Mouse (Mus musculus): Measurements from ENCODE around the gene Gm20388. TPM values are rescaled to one million over a fixed set of nuclear protein-coding genes. Genes with fewer than 3 reads are reported as not detected.
A peak's percentile ranks its signal among the peaks of the same experiment; 100 is the strongest.

Gm20388 gene
- polyA plus RNA-seq, 1 experiment from 2014 or later: 12.4 TPM

- Histone ChIP-seq H3K27ac (ENCODE audit: low read depth, low read length) (no peak overlapping the region), H3K9me3 (ENCODE audit: control insufficient read depth, low read length) (no peaks in the 10 kb centered on the region), H3K9ac (ENCODE audit: low read depth, low read length) (no peak overlapping the region), H3K4me2 (ENCODE audit: low read length) (no peak overlapping the region), H3K36me3 (ENCODE audit: control insufficient read depth, insufficient read depth, low read length) (peaks cover 75% of the 10 kb centered on the region), H3K27me3 (replicated peaks; ENCODE audit: control insufficient read depth, insufficient read depth, low read length) (no peaks in the 10 kb centered on the region), H3K4me1 (ENCODE audit: control insufficient read depth, insufficient read depth, low read depth, low read length) (no peaks in the 10 kb centered on the region), H3K4me3 (ENCODE audit: low read length) (no peak overlapping the region)
- WGBS: 95% methylated on average over 7 of the region's 7 CpGs
- no peak for ATAC-seq
Measured at GRCm38 (mm10) chr8:123389026-123389425, 3478.4 kb downstream of the Gm20388 start.

GRCm38 (mm10) chr8:123398308-123398707 is 3487.7 kb downstream of the Gm20388 start:
- Histone ChIP-seq H3K36me3 (ENCODE audit: control insufficient read depth, insufficient read depth, low read length) (peaks cover 80% of the 10 kb centered on the region), H3K4me1 (ENCODE audit: control insufficient read depth, insufficient read depth, low read depth, low read length) (no peaks in the 10 kb centered on the region), H3K27ac (ENCODE audit: low read depth, low read length) (no peak overlapping the region), H3K9me3 (ENCODE audit: control insufficient read depth, low read length) (no peaks in the 10 kb centered on the region), H3K4me3 (ENCODE audit: low read length) (no peak overlapping the region), H3K9ac (ENCODE audit: low read depth, low read length) (no peak overlapping the region), H3K4me2 (ENCODE audit: low read length) (no peak overlapping the region), H3K27me3 (replicated peaks; ENCODE audit: control insufficient read depth, insufficient read depth, low read length) (no peaks in the 10 kb centered on the region)
- 93% methylated on average over 13 of the region's 13 CpGs for WGBS
- no peak for ATAC-seq

GRCm38 (mm10) chr8:123401936-123402335 is 3491.3 kb downstream of the Gm20388 start:
- Histone ChIP-seq H3K4me2 (ENCODE audit: low read length) (no peak overlapping the region), H3K27ac (ENCODE audit: low read depth, low read length) (no peak overlapping the region), H3K4me3 (ENCODE audit: low read length) (no peak overlapping the region), H3K9ac (ENCODE audit: low read depth, low read length) (no peak overlapping the region), H3K9me3 (ENCODE audit: control insufficient read depth, low read length) (no peaks in the 10 kb centered on the region), H3K27me3 (replicated peaks; ENCODE audit: control insufficient read depth, insufficient read depth, low read length) (no peaks in the 10 kb centered on the region), H3K36me3 (ENCODE audit: control insufficient read depth, insufficient read depth, low read length) (peaks cover 54% of the 10 kb centered on the region), H3K4me1 (ENCODE audit: control insufficient read depth, insufficient read depth, low read depth, low read length) (0 out of 2 replicates have a peak, but pooled peaks cover 2% of the 10 kb centered on the region)
- ATAC-seq: no peak
- WGBS: 98% methylated on average over 9 of the region's 9 CpGs

GRCm38 (mm10) chr8:123402730-123403326 is 3492.2 kb downstream of the Gm20388 start:
- H3K27me3 ChIP-seq (replicated peaks; ENCODE audit: control insufficient read depth, insufficient read depth, low read length): no peaks in the 10 kb centered on the region
- no peak overlapping the region for H3K9ac ChIP-seq (ENCODE audit: low read depth, low read length)
- H3K36me3 ChIP-seq (ENCODE audit: control insufficient read depth, insufficient read depth, low read length): peaks cover 45% of the 10 kb centered on the region
- 0 out of 2 replicates have a peak, but pooled peaks cover 2% of the 10 kb centered on the region for H3K4me1 ChIP-seq (ENCODE audit: control insufficient read depth, insufficient read depth, low read depth, low read length)
- no peak overlapping the region for H3K4me2 ChIP-seq (ENCODE audit: low read length)
- no peak for ATAC-seq
- WGBS: 89% methylated on average over 9 of the region's 9 CpGs
- no peak overlapping the region for H3K27ac ChIP-seq (ENCODE audit: low read depth, low read length)
- no peak overlapping the region for H3K4me3 ChIP-seq (ENCODE audit: low read length)
- H3K9me3 ChIP-seq (ENCODE audit: control insufficient read depth, low read length): no peaks in the 10 kb centered on the region

- no peak overlapping the region for H3K27ac ChIP-seq (ENCODE audit: low read depth, low read length)
Measured at GRCm38 (mm10) chr8:123404521-123404920, 3493.9 kb downstream of the Gm20388 start.

GRCm38 (mm10) chr8:123406786-123407185 is 3496.1 kb downstream of the Gm20388 start, which contains the start of gene Mc1r:
Gene Mc1r, plus strand, starts transcription at chr8:123407107.
- no peak for ATAC-seq
- 9% methylated on average over 4 of the region's 4 CpGs for WGBS
- Histone ChIP-seq H3K27ac (ENCODE audit: low read depth, low read length) (no peak within 1 kb of the TSS), H3K36me3 (ENCODE audit: control insufficient read depth, insufficient read depth, low read length) (peaks cover 13% of the 10 kb centered on the region), H3K4me3 (ENCODE audit: low read length) (no peak within 1 kb of the TSS), H3K4me1 (ENCODE audit: control insufficient read depth, insufficient read depth, low read depth, low read length) (peaks cover 14% of the 10 kb centered on the region), H3K9me3 (ENCODE audit: control insufficient read depth, low read length) (no peaks in the 10 kb centered on the region), H3K27me3 (replicated peaks; ENCODE audit: control insufficient read depth, insufficient read depth, low read length) (no peaks in the 10 kb centered on the region), H3K9ac (ENCODE audit: low read depth, low read length) (no peak within 1 kb of the TSS), H3K4me2 (ENCODE audit: low read length) (no peak within 1 kb of the TSS)

More at GRCm38 (mm10) chr8:123404521-123404920, 3493.9 kb downstream of the Gm20388 start:
- Histone ChIP-seq H3K4me1 (ENCODE audit: control insufficient read depth, insufficient read depth, low read depth, low read length) (peaks cover 7% of the 10 kb centered on the region), H3K36me3 (ENCODE audit: control insufficient read depth, insufficient read depth, low read length) (peaks cover 28% of the 10 kb centered on the region), H3K4me3 (ENCODE audit: low read length) (no peak overlapping the region), H3K4me2 (ENCODE audit: low read length) (no peak overlapping the region), H3K9ac (ENCODE audit: low read depth, low read length) (no peak overlapping the region), H3K27me3 (replicated peaks; ENCODE audit: control insufficient read depth, insufficient read depth, low read length) (no peaks in the 10 kb centered on the region), H3K9me3 (ENCODE audit: control insufficient read depth, low read length) (no peaks in the 10 kb centered on the region)
- 43% methylated on average over 8 of the region's 8 CpGs for WGBS
- no peak for ATAC-seq

- no peak overlapping the region for H3K27ac ChIP-seq (ENCODE audit: low read depth, low read length)
- WGBS: 94% methylated on average over 13 of the region's 13 CpGs
- peaks cover 14% of the 10 kb centered on the region for H3K4me1 ChIP-seq (ENCODE audit: control insufficient read depth, insufficient read depth, low read depth, low read length)
- no peak overlapping the region for H3K4me3 ChIP-seq (ENCODE audit: low read length)
- H3K36me3 ChIP-seq (ENCODE audit: control insufficient read depth, insufficient read depth, low read length): peaks cover 8% of the 10 kb centered on the region
- H3K4me2 ChIP-seq (ENCODE audit: low read length): no peak overlapping the region
- no peak overlapping the region for H3K9ac ChIP-seq (ENCODE audit: low read depth, low read length)
- no peak for ATAC-seq
- no peaks in the 10 kb centered on the region for H3K27me3 ChIP-seq (replicated peaks; ENCODE audit: control insufficient read depth, insufficient read depth, low read length)
- H3K9me3 ChIP-seq (ENCODE audit: control insufficient read depth, low read length): no peaks in the 10 kb centered on the region
Measured at GRCm38 (mm10) chr8:123407612-123408011, 3497.0 kb downstream of the Gm20388 start.

- no peak overlapping the region for H3K9ac ChIP-seq (ENCODE audit: low read depth, low read length)
- no peaks in the 10 kb centered on the region for H3K36me3 ChIP-seq (ENCODE audit: control insufficient read depth, insufficient read depth, low read length)
- H3K4me3 ChIP-seq (ENCODE audit: low read length): no peak overlapping the region
- peak overlapping the region; percentile 98 for H3K4me2 ChIP-seq (ENCODE audit: low read length)
- WGBS: 71% methylated on average over 9 of the region's 9 CpGs
- peaks cover 17% of the 10 kb centered on the region for H3K4me1 ChIP-seq (ENCODE audit: control insufficient read depth, insufficient read depth, low read depth, low read length)
- H3K27me3 ChIP-seq (replicated peaks; ENCODE audit: control insufficient read depth, insufficient read depth, low read length): no peaks in the 10 kb centered on the region
- peak overlapping the region; percentile 96; the same call in 1 of the 2 replicates for H3K27ac ChIP-seq (ENCODE audit: low read depth, low read length)
- no peaks in the 10 kb centered on the region for H3K9me3 ChIP-seq (ENCODE audit: control insufficient read depth, low read length)
- no peak for ATAC-seq
Measured at GRCm38 (mm10) chr8:123408586-123409544, 3498.2 kb downstream of the Gm20388 start.

- ATAC-seq: no peak
- H3K4me2 ChIP-seq (ENCODE audit: low read length): peak overlapping the region; percentile 98
- H3K9me3 ChIP-seq (ENCODE audit: control insufficient read depth, low read length): no peaks in the 10 kb centered on the region
- H3K27me3 ChIP-seq (replicated peaks; ENCODE audit: control insufficient read depth, insufficient read depth, low read length): no peaks in the 10 kb centered on the region
- WGBS: 17% methylated on average over 8 of the region's 8 CpGs
- peak overlapping the region; percentile 96 for H3K27ac ChIP-seq (ENCODE audit: low read depth, low read length)
- peaks cover 17% of the 10 kb centered on the region for H3K4me1 ChIP-seq (ENCODE audit: control insufficient read depth, insufficient read depth, low read depth, low read length)
- H3K9ac ChIP-seq (ENCODE audit: low read depth, low read length): peak overlapping the region; percentile 84
- H3K36me3 ChIP-seq (ENCODE audit: control insufficient read depth, insufficient read depth, low read length): no peaks in the 10 kb centered on the region
- H3K4me3 ChIP-seq (ENCODE audit: low read length): peak overlapping the region; percentile 79
Measured at GRCm38 (mm10) chr8:123410049-123410587, 3499.5 kb downstream of the Gm20388 start.
